Mouse (Mus musculus): Measurements from ENCODE around the gene Etnk2. TPM values are rescaled to one million over a fixed set of nuclear protein-coding genes. Genes with fewer than 3 reads are reported as not detected.

The Etnk2 gene
- polyA plus RNA-seq, 1 experiment from 2014 or later: 3.1 TPM

- no peak for ATAC-seq (ENCODE audit: low FRiP score)
- Histone ChIP-seq H3K36me3 (ENCODE audit: control insufficient read depth, insufficient read depth, low read length) (no peaks in the 10 kb centered on the region), H3K4me3 (ENCODE audit: low read depth, low read length) (no peak overlapping the region), H3K9me3 (ENCODE audit: control insufficient read depth, low read length) (no peaks in the 10 kb centered on the region), H3K4me1 (replicated peaks; ENCODE audit: control insufficient read depth, insufficient read depth, low read length) (peaks cover 31% of the 10 kb centered on the region), H3K27ac (ENCODE audit: low read depth, low read length) (peak overlapping the region; percentile 82), H3K9ac (ENCODE audit: low read depth, low read length) (no peak overlapping the region; the same call in 1 of the 2 replicates), H3K27me3 (ENCODE audit: control insufficient read depth, insufficient read depth, low read length) (no peaks in the 10 kb centered on the region), H3K4me2 (replicated peaks; ENCODE audit: low read depth, low read length) (no peak overlapping the region)
- 47% methylated on average over 9 of the region's 9 CpGs for WGBS
- DNase-seq (ENCODE audit: low spot score): no peak
Measured at GRCm38 (mm10) chr1:133409786-133410185, 46.4 kb downstream of the Etnk2 start.

- no peak overlapping the region for H3K9ac ChIP-seq (ENCODE audit: low read depth, low read length)
- no peak overlapping the region for H3K4me2 ChIP-seq (replicated peaks; ENCODE audit: low read depth, low read length)
- no peaks in the 10 kb centered on the region for H3K27me3 ChIP-seq (ENCODE audit: control insufficient read depth, insufficient read depth, low read length)
- H3K27ac ChIP-seq (ENCODE audit: low read depth, low read length): peak overlapping the region; percentile 54; the same call in 1 of the 2 replicates
- H3K4me3 ChIP-seq (ENCODE audit: low read depth, low read length): no peak overlapping the region
- peaks cover 31% of the 10 kb centered on the region for H3K4me1 ChIP-seq (replicated peaks; ENCODE audit: control insufficient read depth, insufficient read depth, low read length)
- no peaks in the 10 kb centered on the region for H3K36me3 ChIP-seq (ENCODE audit: control insufficient read depth, insufficient read depth, low read length)
- DNase-seq (ENCODE audit: low spot score) (no peak), ATAC-seq (ENCODE audit: low FRiP score) (no peak)
- 40% methylated on average over 8 of the region's 8 CpGs for WGBS
- H3K9me3 ChIP-seq (ENCODE audit: control insufficient read depth, low read length): no peaks in the 10 kb centered on the region
Measured at GRCm38 (mm10) chr1:133411506-133412147, 48.3 kb downstream of the Etnk2 start.

- 79% methylated on average over 9 of the region's 9 CpGs for WGBS
- peaks cover 38% of the 10 kb centered on the region for H3K4me1 ChIP-seq (replicated peaks; ENCODE audit: control insufficient read depth, insufficient read depth, low read length)
- no peak overlapping the region for H3K9ac ChIP-seq (ENCODE audit: low read depth, low read length)
- DNase-seq (ENCODE audit: low spot score) (no peak), ATAC-seq (ENCODE audit: low FRiP score) (no peak)
- H3K4me3 ChIP-seq (ENCODE audit: low read depth, low read length): no peak overlapping the region
- H3K27ac ChIP-seq (ENCODE audit: low read depth, low read length): no peak overlapping the region
- H3K36me3 ChIP-seq (ENCODE audit: control insufficient read depth, insufficient read depth, low read length): no peaks in the 10 kb centered on the region
- H3K4me2 ChIP-seq (replicated peaks; ENCODE audit: low read depth, low read length): no peak overlapping the region
- no peaks in the 10 kb centered on the region for H3K27me3 ChIP-seq (ENCODE audit: control insufficient read depth, insufficient read depth, low read length)
- no peaks in the 10 kb centered on the region for H3K9me3 ChIP-seq (ENCODE audit: control insufficient read depth, low read length)
Measured at GRCm38 (mm10) chr1:133412941-133413340, 49.6 kb downstream of the Etnk2 start.

DNA sequence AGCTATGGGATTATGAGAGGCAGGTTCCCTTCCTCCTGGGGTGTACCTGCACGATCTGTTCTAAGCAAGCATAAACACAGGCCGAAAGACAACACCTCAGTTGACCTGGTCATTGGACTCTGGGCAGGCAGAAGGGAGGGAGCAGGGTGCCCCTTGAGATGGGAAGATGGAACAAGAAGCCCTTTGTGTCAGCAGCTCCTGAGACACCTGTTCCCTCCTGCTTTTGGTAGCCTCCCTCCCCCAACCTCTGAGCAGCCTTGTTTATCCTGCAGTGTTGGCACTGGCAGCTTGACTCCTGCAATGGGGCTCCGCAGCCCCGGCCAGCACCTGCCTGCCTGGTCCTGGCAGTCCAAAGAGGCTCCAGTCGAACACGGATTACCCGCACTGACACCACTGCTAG, 51.7 kb downstream of the Etnk2 start:
- Histone ChIP-seq H3K4me2 (replicated peaks; ENCODE audit: low read depth, low read length) (no peak overlapping the region), H3K4me3 (ENCODE audit: low read depth, low read length) (no peak overlapping the region), H3K9ac (ENCODE audit: low read depth, low read length) (no peak overlapping the region), H3K36me3 (ENCODE audit: control insufficient read depth, insufficient read depth, low read length) (no peaks in the 10 kb centered on the region), H3K9me3 (ENCODE audit: control insufficient read depth, low read length) (no peaks in the 10 kb centered on the region), H3K27ac (ENCODE audit: low read depth, low read length) (0 out of 2 replicates have a peak overlapping the region, but pooled peaks have one; percentile 7), H3K27me3 (ENCODE audit: control insufficient read depth, insufficient read depth, low read length) (no peaks in the 10 kb centered on the region), H3K4me1 (replicated peaks; ENCODE audit: control insufficient read depth, insufficient read depth, low read length) (peaks cover 32% of the 10 kb centered on the region)
- ATAC-seq (ENCODE audit: low FRiP score) (no peak), DNase-seq (ENCODE audit: low spot score) (no peak)
- WGBS: 65% methylated on average over 7 of the region's 7 CpGs

GRCm38 (mm10) chr1:133415505-133415904, 52.1 kb downstream of the Etnk2 start:
- Histone ChIP-seq H3K27ac (ENCODE audit: low read depth, low read length) (0 out of 2 replicates have a peak overlapping the region, but pooled peaks have one; percentile 7), H3K4me3 (ENCODE audit: low read depth, low read length) (no peak overlapping the region), H3K9ac (ENCODE audit: low read depth, low read length) (no peak overlapping the region), H3K4me2 (replicated peaks; ENCODE audit: low read depth, low read length) (no peak overlapping the region), H3K36me3 (ENCODE audit: control insufficient read depth, insufficient read depth, low read length) (no peaks in the 10 kb centered on the region), H3K9me3 (ENCODE audit: control insufficient read depth, low read length) (no peaks in the 10 kb centered on the region), H3K4me1 (replicated peaks; ENCODE audit: control insufficient read depth, insufficient read depth, low read length) (peaks cover 34% of the 10 kb centered on the region), H3K27me3 (ENCODE audit: control insufficient read depth, insufficient read depth, low read length) (no peaks in the 10 kb centered on the region)
- DNase-seq (ENCODE audit: low spot score): no peak
- no peak for ATAC-seq (ENCODE audit: low FRiP score)
- 68% methylated on average over 6 of the region's 6 CpGs for WGBS

DNA sequence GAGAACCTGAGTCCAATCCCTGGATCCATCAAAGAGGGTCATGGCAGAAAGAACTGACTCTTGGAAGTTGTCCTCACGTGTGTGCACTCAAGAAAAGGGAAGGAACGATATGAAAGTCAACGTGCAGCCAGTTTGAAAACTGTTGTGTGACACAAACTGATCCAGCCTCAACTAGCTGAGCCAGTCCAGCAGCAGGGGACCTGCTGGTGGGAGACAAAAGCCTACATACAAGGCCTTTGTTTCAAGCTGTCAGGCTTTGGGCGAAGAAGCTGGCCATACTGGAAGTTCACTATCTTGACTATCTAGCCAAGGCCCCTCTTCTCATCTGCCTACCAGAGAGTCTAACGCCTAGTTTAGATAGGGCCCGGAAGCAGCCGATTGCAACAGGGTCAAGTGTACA, 53.1 kb downstream of the Etnk2 start:
- Histone ChIP-seq H3K27ac (ENCODE audit: low read depth, low read length) (no peak overlapping the region), H3K9me3 (ENCODE audit: control insufficient read depth, low read length) (no peaks in the 10 kb centered on the region), H3K4me3 (ENCODE audit: low read depth, low read length) (no peak overlapping the region), H3K36me3 (ENCODE audit: control insufficient read depth, insufficient read depth, low read length) (no peaks in the 10 kb centered on the region), H3K27me3 (ENCODE audit: control insufficient read depth, insufficient read depth, low read length) (no peaks in the 10 kb centered on the region), H3K4me1 (replicated peaks; ENCODE audit: control insufficient read depth, insufficient read depth, low read length) (peaks cover 37% of the 10 kb centered on the region), H3K9ac (ENCODE audit: low read depth, low read length) (no peak overlapping the region), H3K4me2 (replicated peaks; ENCODE audit: low read depth, low read length) (no peak overlapping the region)
- DNase-seq (ENCODE audit: low spot score): no peak
- no peak for ATAC-seq (ENCODE audit: low FRiP score)
- 90% methylated on average over 7 of the region's 7 CpGs for WGBS

DNA sequence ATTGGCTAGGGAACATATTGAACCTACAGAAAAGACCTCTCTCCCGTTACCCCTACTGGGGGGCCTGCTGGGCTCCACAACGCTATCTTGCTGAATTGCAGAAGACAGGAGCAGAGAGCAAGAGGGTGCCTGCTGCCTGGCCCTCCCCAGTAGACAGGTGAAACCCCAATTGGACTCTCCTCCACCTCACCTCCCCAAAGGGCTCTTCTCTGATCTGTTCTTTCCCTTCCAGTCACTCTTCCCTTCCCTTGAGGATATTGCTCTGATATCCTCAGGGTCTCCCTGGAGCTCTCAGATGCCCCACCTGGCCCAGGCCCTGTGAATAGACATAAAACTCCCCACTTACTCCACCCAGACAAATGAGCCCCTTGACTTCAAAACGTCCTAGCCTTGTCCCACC, 53.7 kb downstream of the Etnk2 start:
- Histone ChIP-seq H3K27ac (ENCODE audit: low read depth, low read length) (no peak overlapping the region), H3K36me3 (ENCODE audit: control insufficient read depth, insufficient read depth, low read length) (no peaks in the 10 kb centered on the region), H3K4me2 (replicated peaks; ENCODE audit: low read depth, low read length) (no peak overlapping the region), H3K9ac (ENCODE audit: low read depth, low read length) (no peak overlapping the region), H3K27me3 (ENCODE audit: control insufficient read depth, insufficient read depth, low read length) (no peaks in the 10 kb centered on the region), H3K4me1 (replicated peaks; ENCODE audit: control insufficient read depth, insufficient read depth, low read length) (peaks cover 36% of the 10 kb centered on the region), H3K4me3 (ENCODE audit: low read depth, low read length) (no peak overlapping the region), H3K9me3 (ENCODE audit: control insufficient read depth, low read length) (no peaks in the 10 kb centered on the region)
- DNase-seq (ENCODE audit: low spot score) (no peak), ATAC-seq (ENCODE audit: low FRiP score) (no peak)
- WGBS: 72% methylated on average over 3 of the region's 3 CpGs

- Histone ChIP-seq H3K27ac (ENCODE audit: low read depth, low read length) (no peak overlapping the region), H3K4me2 (replicated peaks; ENCODE audit: low read depth, low read length) (peak overlapping the region; percentile 6; the same call in 1 of the 2 replicates), H3K9me3 (ENCODE audit: control insufficient read depth, low read length) (no peaks in the 10 kb centered on the region), H3K9ac (ENCODE audit: low read depth, low read length) (no peak overlapping the region), H3K4me3 (ENCODE audit: low read depth, low read length) (no peak overlapping the region), H3K36me3 (ENCODE audit: control insufficient read depth, insufficient read depth, low read length) (no peaks in the 10 kb centered on the region), H3K4me1 (replicated peaks; ENCODE audit: control insufficient read depth, insufficient read depth, low read length) (peaks cover 32% of the 10 kb centered on the region), H3K27me3 (ENCODE audit: control insufficient read depth, insufficient read depth, low read length) (no peaks in the 10 kb centered on the region)
- 88% methylated on average over 1 of the region's 1 CpGs for WGBS
- ATAC-seq (ENCODE audit: low FRiP score): no peak
- DNase-seq (ENCODE audit: low spot score): no peak
Measured at GRCm38 (mm10) chr1:133417539-133417938, 54.2 kb downstream of the Etnk2 start.

DNA sequence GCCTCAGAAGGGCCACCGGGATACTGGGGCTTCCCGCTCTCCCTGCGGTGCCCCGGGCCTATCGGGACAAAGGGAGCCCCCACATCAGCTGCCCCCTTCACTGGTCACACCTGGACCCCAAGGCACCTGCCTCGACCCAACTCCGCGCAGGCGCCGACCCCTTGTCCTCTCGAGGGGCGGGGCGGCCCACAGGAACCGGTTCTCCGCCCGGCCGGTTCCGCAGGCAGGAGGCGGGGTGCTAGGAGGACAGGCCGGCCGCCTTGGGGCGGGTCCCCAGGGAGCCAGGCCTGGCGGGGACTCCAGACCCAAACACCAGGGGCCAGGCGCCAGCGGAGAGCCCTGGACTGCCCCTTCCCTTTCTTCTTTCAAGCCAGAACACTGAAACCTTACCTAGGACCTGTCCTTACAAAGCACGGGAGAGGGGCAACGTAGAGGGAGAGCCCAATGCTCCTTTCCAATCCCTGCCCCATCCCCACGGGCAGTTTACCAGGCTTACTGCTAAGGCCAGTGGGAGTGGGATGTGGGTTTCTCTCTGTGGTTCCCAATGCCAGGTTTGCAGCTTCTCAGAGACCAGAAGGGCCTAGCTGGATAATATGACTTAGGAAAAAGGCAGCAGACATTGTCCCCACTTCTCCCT, 54.9 kb downstream of the Etnk2 start:
- Histone ChIP-seq H3K36me3 (ENCODE audit: control insufficient read depth, insufficient read depth, low read length) (no peaks in the 10 kb centered on the region), H3K4me1 (replicated peaks; ENCODE audit: control insufficient read depth, insufficient read depth, low read length) (peaks cover 30% of the 10 kb centered on the region), H3K9ac (ENCODE audit: low read depth, low read length) (peak overlapping the region; percentile 52; the same call in 1 of the 2 replicates), H3K27ac (ENCODE audit: low read depth, low read length) (peak overlapping the region; percentile 31; the same call in 1 of the 2 replicates), H3K4me3 (ENCODE audit: low read depth, low read length) (peak overlapping the region; percentile 16; the same call in 1 of the 2 replicates), H3K9me3 (ENCODE audit: control insufficient read depth, low read length) (no peaks in the 10 kb centered on the region), H3K4me2 (replicated peaks; ENCODE audit: low read depth, low read length) (peak overlapping the region; percentile 41), H3K27me3 (ENCODE audit: control insufficient read depth, insufficient read depth, low read length) (no peaks in the 10 kb centered on the region)
- no peak for ATAC-seq (ENCODE audit: low FRiP score)
- no peak for DNase-seq (ENCODE audit: low spot score)
- WGBS: 11% methylated on average over 28 of the region's 28 CpGs
